Mouse (Mus musculus): ENCODE results near the gene Snx9.

GRCm38 (mm10) chr17:5969246-5969645 is 128.1 kb downstream of the Snx9 start:
- no peak for TF ChIP-seq TAL1 (conservative IDR thresholded peaks at IDR 0.05; ENCODE audit: low read depth, low read length)
- TF ChIP-seq CTCF (IDR thresholded peaks at IDR 0.05; ENCODE audit: low read depth, low read length) = no peak
- no peak for TF ChIP-seq GATA1 (IDR thresholded peaks at IDR 0.05; ENCODE audit: borderline replicate concordance, low read length)
- TF ChIP-seq GATA2 (IDR thresholded peaks at IDR 0.05; ENCODE audit: borderline replicate concordance, low read depth, low read length) = no peak

Data from G1E (cell line).